ENCODE assay signal across 8 mouse cellular contexts in the genomic region with DNA sequence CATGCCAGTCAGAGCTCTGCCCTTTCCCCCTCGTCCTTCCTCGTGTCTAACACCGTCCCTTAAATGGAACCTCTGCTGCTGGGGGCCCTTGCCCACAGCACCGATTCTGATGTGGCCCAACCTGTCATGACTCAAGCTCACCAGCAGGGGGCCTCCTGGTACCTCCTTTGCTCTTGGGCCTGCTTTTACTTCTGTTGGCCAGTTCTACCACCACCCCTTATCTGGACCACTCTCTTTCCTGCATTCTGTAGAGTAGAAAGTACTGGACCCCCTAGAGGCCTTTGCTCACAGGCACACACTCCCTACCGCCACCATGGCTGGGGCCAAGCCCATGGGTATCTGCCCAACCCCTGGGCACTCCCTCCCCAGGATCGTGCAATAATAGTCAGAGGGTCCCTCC. TPM values are rescaled to one million over a fixed set of nuclear protein-coding genes. Genes with fewer than 3 reads are reported as not detected.
DNase-seq lines count a peak whose midpoint lies in the region; ATAC-seq lines count a peak whose summit lies in the region.

No protein-coding gene starts in this region.

- H3K9me3 ChIP-seq in forebrain, embryonic 11.5 days (ENCODE audit: control insufficient read depth, low read length), result no peaks in the 10 kb centered on the region
- H3K9me3 ChIP-seq in kidney, embryonic 16.5 days (ENCODE audit: low read length), result no peaks in the 10 kb centered on the region

- H3K27ac ChIP-seq in forebrain, embryonic 11.5 days (ENCODE audit: low read depth, low read length), result no peak overlapping the region
- H3K27ac ChIP-seq in kidney, embryonic 16.5 days (ENCODE audit: low read length), result no peak overlapping the region

- H3K4me1 ChIP-seq in forebrain, embryonic 11.5 days (replicated peaks; ENCODE audit: control insufficient read depth, insufficient read depth, low read length), result no peaks in the 10 kb centered on the region
- no peaks in the 10 kb centered on the region for H3K4me1 ChIP-seq in kidney, embryonic 16.5 days (ENCODE audit: insufficient read depth, low read length)

- peak; percentile 57 to 80 for DNase-seq in adrenal gland, adult (ENCODE audit: inconsistent age in 2 of 2, low spot score in 1 of 2)
- DNase-seq in adrenal gland, adult 8-10 months, result no peak
- peak; percentile 31 for DNase-seq in right cerebral cortex, adult 18-20 months
- no peak for DNase-seq in right cerebral cortex, postnatal 36 days (ENCODE audit: low spot score in 2 of 2)
- DNase-seq in forebrain, embryonic 11.5 days (ENCODE audit: low spot score), result peak; percentile 80
- DNase-seq in spleen, postnatal 4 days (ENCODE audit: low spot score in 2 of 2), result peak; percentile 48 to 85

- ATAC-seq in forebrain, embryonic 11.5 days (replicated peaks; ENCODE audit: low FRiP score), result no peak
- ATAC-seq in kidney, embryonic 16.5 days (ENCODE audit: low FRiP score, low TSS enrichment), result 0 out of 2 replicates have a peak, but pooled peaks have one; percentile 11
- peak; percentile 49 for ATAC-seq in megakaryocyte, adult 5-6 weeks (ENCODE audit: poor library complexity, severe bottlenecking)

- H3K36me3 ChIP-seq in forebrain, embryonic 11.5 days (ENCODE audit: control insufficient read depth, insufficient read depth, low read length), result no peaks in the 10 kb centered on the region
- peaks cover 13% of the 10 kb centered on the region for H3K36me3 ChIP-seq in kidney, embryonic 16.5 days (ENCODE audit: insufficient read depth, low read length)

- H3K4me2 ChIP-seq in forebrain, embryonic 11.5 days (ENCODE audit: low read depth, low read length, severe bottlenecking), result no peak overlapping the region
- no peak overlapping the region for H3K4me2 ChIP-seq in kidney, embryonic 16.5 days (replicated peaks; ENCODE audit: low read depth, low read length)

- H3K4me3 ChIP-seq in forebrain, embryonic 11.5 days (ENCODE audit: low read depth, low read length), result no peak overlapping the region
- no peak overlapping the region for H3K4me3 ChIP-seq in kidney, embryonic 16.5 days (ENCODE audit: low read length)

- H3K27me3 ChIP-seq in forebrain, embryonic 11.5 days (ENCODE audit: control insufficient read depth, insufficient read depth, low read length), result no peaks in the 10 kb centered on the region
- H3K27me3 ChIP-seq in kidney, embryonic 16.5 days (ENCODE audit: insufficient read depth, low read length), result no peaks in the 10 kb centered on the region

- WGBS in forebrain, embryonic 11.5 days, result 51% methylated on average over 6 of the region's 6 CpGs
- 54% methylated on average over 6 of the region's 6 CpGs for WGBS in kidney, embryonic 16.5 days

- H3K9ac ChIP-seq in forebrain, embryonic 11.5 days (ENCODE audit: low read length), result no peak overlapping the region
- no peak overlapping the region for H3K9ac ChIP-seq in kidney, embryonic 16.5 days (replicated peaks; ENCODE audit: low read length)

RNA-seq across cellular contexts. Expression of a gene that starts 53.6 kb away (rescaled TPM):
- 10 to 100 TPM; 50.3 to 83.2 (median 63.5) TPM for total RNA-seq in adrenal gland, adult 8-10 months (2022)
- 7.4 and 9.4 TPM in 2 replicates for polyA plus RNA-seq in forebrain, embryonic 11.5 days (2014; fragmentation: Nextera tagmentation; extraction: Ambion mirVana)
- 9.5 and 10.7 TPM in 2 replicates for polyA plus RNA-seq in kidney, embryonic 16.5 days (2015; fragmentation: Nextera tagmentation; extraction: Ambion mirVana)
- total RNA-seq in megakaryocyte, adult 5-6 weeks (2015), result 20.3 and 23.1 TPM in 2 replicates
- 11.0 and 11.6 TPM in 2 replicates for total RNA-seq in megakaryocyte, adult 5-6 weeks (2017)

RNA-seq across cellular contexts. Expression of a gene that starts 56.8 kb away (rescaled TPM):
- total RNA-seq in adrenal gland, adult 8-10 months (2022), result 10 to 100 TPM in 2 of 4 experiments, 1 to 10 TPM in 2; 1.1 to 14.5 (median 6.0) TPM
- polyA plus RNA-seq in forebrain, embryonic 11.5 days (2014; fragmentation: Nextera tagmentation; extraction: Ambion mirVana), result 0.76 and 0.80 TPM in 2 replicates
- polyA plus RNA-seq in kidney, embryonic 16.5 days (2015; fragmentation: Nextera tagmentation; extraction: Ambion mirVana), result 1.6 TPM in 2 replicates
- total RNA-seq in megakaryocyte, adult 5-6 weeks (2015), result not detected in 2 replicates
- not detected in 2 replicates for total RNA-seq in megakaryocyte, adult 5-6 weeks (2017)

Comparison
In these comparisons a context has a peak if more than half of its experiments do, and no peak if none do; other contexts are left out.
1. DNase-seq: peak in adrenal gland, adult (2 of 2), right cerebral cortex, adult 18-20 months (single experiment), forebrain, embryonic 11.5 days (single experiment) and spleen, postnatal 4 days (2 of 2); none in adrenal gland, adult 8-10 months (single experiment) and right cerebral cortex, postnatal 36 days (0 of 2).